Mouse (Mus musculus) spleen, adult 18-20 months (tissue): ENCODE measurements around the gene Sdf2.

ENCODE experiments used
- DNase-seq, 2 experiments: peaks; one replicate each; pipeline ENCODE4 v3.0.0; 2022; ENCODE audit warnings: mixed read lengths in 2 of 2

Sdf2 gene

DNA sequence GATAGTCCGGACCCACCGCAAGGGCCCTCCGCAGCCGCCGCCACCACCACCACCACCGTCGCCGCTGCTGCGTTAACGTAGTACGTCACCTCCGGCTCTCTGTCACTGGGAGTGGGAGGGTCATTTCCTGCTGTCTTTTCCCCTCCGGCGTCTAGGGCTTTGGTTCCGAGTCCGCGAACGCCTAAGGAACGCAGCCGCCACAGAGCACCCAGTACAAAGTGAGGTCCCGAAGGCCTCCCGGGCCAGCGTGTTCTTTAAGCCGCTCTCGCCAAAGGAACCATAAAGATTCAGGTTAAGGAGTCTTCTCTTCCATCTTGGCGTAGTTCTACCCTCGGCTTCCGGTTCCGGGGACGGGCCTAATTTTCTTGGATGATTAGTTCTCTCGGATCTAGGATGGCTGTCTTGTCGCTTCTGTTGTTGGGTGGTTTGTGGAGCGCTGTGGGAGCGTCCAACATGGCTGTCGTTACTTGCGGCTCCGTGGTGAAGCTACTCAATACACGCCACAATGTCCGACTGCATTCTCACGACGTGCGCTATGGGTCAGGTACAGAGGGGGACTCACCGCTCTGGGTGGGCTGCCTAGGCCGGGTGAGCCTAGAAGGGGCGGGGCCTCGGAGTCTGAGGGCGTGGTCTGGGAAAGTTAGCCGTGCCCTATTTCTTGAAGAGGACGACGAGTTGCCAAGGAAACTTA lies at the start of gene Sdf2, which contains the start of gene Supt6:
Gene Sdf2 (plus strand): TSS at position 120 of the 691 bp plus-strand sequence.
Gene Supt6 (minus strand): TSS at position 361 of the 691 bp plus-strand sequence.
- DNase-seq, result peak; percentile 71 to 83

DNA sequence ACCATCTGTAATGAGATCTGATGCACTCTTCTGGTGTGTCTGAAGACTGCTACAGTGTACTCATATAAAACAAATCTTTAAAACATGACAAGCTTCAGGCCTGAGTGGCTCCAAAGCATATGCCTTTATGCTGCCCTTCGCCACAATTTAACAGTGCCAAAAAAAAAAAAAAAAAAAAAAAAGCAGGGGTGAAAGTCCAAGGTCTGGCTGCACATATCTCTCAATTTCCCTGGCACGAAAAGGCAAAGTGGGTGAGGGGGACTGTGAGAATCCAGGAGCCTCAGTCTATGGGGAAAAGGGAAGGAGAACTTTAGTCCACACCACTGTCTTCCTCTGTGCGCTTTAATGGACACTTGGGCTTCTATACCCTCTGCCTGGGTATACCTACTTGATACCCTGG lies 43.2 kb upstream of the Sdf2 start:
- no peak for DNase-seq

DNA sequence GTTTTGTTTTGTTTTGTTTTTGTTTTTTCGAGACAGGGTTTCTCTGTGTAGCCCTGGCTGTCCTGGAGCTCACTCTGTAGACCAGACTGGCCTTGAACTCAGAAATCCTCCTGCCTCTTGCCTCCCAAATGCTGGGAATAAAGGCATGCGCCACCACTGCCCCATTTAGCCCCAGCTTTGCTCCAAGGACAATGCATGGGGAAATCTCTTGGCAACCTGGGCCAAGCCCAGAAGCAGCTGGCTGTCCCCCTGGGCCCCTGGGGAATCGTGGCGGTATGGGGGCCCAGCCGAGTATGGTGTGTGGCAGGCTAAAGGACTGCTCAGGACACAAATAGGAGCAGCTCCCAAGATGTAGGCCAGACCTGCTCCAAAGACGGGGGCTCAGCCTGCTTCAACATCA lies 41.3 kb upstream of the Sdf2 start:
- DNase-seq, result no peak

DNA sequence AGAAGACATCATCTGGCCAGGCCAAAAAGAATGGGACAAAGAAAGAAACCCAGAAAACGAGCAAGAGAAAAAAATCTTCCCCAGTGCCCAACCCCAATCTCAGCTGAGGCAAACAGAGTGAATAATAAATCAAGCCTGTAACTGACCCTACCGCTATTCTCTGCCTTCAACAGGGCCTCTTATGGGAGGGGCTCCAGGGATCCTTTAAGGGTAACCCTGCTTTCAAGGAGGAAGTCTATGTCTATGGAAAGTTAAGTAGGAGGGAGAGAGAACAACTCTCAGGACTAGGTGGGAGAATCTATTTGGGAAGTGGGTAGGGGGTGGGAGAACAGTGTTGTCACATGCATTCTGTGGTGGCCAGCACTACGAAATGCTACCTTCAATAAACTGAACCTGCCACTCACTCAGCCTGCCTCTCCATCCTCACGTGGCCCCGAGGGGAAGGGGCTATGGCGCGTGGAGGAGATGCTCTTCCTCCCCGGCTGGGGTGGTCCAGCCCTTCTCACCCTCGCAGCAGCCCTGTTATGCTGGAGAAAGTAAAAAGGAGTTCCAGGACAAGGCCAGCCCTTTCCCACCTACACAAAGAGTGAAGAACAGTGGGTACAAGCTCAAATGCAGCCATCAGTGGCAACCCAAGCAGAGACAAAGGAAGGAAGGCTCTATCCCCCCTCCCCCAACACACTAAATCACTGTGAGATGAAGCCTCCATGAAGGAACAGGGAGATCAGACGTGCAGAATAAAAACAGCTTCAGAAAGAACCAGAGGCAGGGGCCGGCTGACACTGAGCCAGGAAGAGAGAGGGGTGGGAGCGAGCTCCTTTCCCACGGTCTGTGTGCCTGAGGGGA lies 40.0 kb upstream of the Sdf2 start:
- DNase-seq, result no peak

DNA sequence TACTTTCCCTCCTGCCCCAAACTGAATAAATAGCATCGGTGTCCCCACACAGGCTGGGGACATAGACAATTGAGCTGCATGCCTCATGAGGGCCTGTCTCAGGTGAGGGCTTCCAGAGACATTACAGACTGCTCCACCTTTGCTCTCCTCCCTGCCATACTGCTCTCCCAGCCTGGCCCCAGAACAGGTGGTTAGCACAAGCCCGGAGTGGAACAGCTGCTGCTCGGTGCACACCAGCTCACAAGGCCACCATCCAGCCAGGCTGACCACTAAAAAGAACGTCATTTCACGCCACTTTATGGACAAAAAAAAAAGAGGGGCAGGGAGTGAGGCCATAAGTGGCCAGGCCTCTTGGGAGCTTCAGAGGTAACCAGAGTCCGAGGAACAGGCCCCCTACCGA lies 38.4 kb upstream of the Sdf2 start:
- no peak for DNase-seq

DNA sequence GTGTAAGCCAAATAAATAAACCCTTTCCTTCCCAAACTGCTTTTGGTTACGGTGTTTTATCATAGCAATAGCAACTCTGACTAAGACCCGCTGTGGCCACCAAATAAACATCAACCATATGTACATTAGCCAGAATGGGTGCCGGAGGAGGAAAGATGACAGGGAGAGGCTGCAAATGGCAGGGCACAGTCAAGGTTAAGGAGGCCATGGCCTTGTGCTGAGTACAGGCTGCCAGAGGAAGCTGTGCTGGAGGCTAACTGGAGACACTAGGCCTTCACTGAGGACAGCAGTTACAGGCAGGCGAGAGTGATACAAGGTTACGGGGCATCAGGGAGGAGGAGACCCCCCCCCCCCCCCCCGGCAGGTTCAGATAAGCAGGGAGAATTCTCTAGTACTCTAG lies 35.7 kb upstream of the Sdf2 start:
- DNase-seq, result no peak

DNA sequence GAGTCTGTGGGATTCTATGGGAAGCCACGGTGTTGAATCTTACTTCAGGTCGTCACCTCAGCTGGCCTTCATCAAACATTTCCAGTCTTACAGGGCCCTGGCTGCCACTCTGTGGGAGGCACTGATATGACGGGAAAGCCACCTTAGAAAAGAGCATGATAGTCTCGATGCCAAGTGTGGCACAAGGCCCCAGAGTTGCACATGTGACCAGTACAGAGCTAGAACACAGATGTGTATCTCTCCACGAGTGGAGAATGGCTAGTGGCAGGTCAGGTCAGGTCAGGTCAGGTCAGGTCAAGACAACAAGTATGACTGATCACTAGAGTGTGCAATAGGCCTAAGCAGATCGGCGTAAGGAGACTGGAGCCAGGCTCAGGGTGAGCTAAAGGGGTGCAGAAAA lies 34.9 kb upstream of the Sdf2 start:
- DNase-seq, result no peak

DNA sequence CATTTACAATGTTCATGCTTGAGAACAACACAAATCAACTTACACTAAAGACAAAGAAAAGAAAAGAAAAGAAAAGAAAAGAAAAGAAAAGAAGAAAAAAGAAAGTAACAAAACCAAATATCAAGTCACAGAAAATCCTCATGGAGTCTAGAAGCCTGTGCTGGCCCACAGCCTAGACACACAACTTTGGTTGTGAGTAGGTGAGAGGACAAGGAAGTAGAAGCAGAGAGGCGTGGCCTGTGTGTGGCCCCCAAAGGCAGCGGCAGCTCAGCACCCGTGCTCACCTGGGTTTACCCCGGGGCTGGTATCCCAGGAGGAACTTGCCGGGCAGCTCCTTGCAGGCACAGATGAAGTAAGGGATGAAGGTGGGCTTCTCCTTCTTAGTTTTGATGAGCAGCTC lies 34.0 kb upstream of the Sdf2 start:
- no peak for DNase-seq

DNA sequence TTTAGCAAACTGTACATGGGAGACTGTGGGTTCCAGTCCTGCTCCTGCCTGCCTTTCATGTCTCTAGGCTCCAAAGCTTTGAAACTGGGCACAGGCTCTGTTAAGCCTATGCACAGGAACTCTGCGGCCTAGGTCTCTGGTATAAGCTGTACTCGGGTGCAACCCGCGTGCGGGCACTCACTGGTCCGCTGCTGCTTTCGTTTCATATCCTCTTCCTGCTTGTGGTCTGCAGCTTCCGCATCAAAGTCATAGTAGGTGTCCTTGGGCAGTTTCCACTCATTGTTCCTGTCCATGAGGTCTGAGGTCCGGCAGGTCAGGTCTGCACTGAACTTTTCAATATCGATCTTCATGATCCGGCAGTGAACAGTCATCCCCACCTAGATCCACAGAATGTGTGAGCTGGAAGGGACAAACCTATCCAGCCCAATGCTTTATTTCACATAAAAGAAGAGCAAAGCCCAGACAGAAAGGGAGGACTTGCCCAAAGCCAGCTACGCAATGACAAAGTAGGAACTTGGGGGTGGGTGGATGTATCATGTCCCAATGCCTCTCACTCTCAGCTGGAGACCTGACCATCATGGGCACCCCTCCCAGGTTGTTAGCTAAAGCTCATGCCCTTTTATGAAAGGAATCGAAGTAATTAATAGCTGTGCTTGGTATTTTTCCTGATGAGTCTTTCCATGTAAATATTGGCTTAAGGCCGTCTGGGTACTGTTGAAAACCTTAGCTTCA lies 32.3 kb upstream of the Sdf2 start:
- DNase-seq, result peak; percentile 52 to 54

DNA sequence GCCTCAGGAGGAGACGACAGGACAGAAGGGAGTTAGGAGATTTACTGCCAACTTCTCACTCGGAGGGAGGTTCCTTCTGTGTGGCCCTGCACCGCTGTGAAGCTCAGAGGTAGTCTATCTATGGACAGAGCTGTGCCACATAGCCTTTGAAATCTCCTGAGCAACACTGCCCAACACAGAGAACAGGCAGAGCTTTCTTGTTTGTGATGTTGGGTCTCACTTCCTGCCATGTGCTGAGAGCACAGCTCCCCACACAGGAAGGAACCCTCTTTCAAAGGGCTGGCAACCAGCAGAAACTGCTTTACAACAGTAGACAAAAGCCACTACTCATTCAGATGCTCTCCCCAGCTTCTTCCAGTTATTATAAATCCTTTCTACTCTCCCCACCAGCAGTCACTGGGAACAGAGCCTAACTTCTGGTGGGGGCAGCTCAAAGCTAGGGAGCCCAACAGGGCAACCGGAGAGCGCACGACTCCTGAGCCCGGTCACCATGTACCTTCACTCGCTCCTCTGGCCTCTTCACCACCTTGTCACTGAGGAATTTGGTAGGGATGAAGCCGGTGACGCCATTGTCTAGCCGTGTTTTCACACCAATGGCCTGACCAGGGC lies 29.7 kb upstream of the Sdf2 start:
- DNase-seq, result no peak

DNA sequence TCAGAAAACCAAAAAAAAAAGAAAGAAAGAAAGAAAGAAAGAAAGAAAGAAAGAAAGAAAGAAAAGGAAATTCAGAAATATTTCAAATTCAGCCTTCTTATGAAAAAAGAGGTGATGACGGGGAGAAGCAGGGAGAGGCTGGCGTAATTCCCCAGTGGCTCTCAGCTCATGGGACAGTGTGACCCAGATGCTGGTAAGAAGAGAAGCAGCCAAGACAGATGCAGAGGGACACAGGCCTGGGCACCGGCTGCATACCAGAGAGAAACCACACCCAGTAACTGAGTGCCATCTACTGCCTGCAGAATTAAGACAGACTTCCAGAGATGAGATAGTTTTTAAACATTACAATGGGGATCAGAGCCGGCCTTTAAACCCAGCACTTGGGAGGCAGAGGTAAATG lies 22.0 kb upstream of the Sdf2 start:
- no peak for DNase-seq

DNA sequence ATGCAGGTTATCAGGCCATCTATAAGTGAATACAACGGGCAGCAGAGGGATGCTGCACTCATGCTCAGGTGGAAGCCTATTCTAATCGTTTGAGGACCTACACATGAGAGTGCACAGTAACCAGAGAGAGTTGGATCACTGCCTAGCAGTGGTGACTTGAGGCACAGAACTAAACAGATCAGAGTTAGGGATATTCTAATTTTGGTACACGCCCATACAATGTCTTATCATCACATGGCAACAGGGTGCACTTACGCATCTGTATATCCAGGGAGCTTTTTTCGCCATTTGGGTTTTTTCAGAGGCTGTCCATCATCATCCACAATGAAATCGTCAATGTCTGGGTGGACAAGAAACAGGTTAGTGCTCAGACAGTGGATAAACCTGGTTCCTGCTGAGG lies 14.0 kb upstream of the Sdf2 start:
- no peak for DNase-seq

DNA sequence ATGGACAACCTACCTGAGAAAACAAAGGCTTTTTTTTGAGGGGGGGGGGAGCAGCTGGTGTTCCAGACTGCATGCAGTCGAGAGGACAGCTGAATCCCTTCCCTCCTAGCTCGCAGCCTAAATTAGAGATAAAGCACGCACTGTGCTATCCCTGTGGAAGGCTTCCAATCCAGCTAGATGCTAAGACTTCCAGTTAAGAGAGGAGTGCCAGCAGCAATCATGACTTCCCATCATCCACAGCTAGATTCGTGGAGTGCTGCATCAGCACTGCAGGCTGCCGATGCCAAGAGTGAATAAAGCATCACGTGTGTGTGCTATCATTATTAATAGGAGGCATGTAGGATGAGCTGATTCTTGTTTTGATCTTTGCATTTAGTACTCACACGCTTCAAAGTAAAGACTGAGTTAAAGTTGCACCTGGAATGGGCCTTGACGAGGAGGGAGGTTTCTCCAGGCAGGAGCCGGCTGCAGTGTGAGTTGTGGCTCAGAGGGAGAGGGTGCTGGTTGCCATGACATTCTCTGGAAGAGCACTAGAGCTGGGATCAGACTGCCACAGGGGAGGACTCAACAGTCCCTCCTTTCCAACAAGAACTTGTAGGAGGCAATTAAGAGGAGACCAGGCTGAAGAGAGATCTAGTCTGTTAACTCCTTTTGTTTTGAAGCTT lies 5.2 kb upstream of the Sdf2 start:
- DNase-seq, result no peak

DNA sequence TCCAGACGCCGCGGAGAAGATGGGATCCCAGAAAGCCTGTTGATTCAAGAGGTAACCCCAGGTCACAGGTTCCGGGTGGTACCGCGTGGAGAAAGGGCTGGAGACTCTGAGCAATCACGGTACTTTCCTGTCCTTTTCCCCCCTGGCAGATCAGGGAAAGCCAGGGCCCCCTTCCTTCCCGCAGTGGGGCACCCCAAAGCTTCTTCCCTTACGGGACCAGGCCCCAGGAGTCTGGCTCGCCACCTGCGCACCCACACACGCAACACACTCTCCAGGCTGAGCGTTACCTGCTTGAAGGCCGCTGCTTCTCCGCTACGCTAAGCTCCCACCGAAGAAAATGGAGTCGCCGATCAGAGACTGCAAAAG lies 302 bp upstream of the Sdf2 start:
- DNase-seq, result no peak

DNA sequence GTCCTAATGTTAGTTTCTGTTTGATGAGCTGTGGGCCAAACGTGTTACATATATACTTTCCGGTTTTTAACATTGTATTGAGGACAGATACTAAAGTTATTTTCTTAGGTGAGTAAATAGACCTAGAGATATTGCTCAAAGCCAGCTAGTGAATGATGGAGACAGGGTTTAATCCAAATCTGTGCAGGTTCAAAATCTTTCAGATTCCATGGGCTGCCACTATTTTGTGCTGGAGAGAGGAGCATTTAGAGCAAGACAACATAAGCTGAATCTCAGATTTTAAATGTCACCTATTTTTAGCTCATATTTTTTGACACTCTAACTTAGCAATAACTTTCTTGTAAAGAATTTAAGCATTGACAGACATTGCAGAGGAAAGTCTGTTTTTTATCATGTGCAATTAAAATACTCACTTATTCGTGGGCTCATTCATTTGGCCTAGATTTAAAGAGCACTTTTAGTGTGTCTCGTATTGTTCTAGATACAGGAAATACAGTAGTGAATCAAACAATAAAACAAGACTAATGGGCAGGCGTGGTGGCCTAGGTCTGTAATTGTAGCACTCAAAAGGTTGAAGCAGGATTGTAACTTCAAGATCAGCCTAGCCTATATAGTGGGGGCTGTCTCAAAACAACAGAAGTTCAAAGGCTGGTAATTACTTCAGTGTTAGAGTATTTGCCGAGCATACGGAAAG lies 919 bp downstream of the Sdf2 start:
- no peak for DNase-seq

DNA sequence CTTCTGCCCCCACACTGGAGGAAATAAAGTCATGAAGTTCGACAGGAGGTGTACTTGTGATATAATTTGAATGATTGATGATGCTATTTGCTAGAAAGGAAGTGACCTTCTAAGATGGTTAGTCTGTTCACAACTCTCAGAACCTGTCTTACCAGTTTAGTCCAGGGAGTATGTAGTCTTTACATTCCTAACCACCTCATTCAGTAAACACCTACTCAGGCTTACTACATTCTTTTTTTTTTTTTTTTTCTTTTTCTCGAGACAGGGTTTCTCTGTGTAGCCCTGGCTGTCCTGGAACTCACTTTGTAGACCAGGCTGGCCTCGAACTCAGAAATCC lies 1.4 kb downstream of the Sdf2 start:
- DNase-seq, result no peak

DNA sequence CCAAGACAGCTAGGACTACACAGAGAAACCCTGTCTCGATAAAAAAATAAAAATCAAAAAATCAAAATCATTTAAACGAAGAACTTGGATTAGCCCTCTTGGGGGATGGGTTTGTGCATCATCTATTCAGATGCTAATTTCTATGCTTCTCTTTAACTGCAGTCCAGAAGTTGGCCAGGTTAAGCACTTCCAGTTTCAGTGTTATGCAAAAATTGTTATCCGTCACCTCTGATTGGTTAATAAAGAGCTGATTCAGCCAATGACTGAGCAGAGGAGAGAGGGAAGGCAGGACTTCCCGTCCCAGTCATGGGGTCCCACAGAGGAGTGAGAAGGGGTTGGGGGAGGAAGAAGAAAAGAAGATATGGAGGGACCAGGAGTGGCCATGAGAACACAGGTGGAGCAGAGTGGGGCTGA lies 2.2 kb downstream of the Sdf2 start:
- no peak for DNase-seq

DNA sequence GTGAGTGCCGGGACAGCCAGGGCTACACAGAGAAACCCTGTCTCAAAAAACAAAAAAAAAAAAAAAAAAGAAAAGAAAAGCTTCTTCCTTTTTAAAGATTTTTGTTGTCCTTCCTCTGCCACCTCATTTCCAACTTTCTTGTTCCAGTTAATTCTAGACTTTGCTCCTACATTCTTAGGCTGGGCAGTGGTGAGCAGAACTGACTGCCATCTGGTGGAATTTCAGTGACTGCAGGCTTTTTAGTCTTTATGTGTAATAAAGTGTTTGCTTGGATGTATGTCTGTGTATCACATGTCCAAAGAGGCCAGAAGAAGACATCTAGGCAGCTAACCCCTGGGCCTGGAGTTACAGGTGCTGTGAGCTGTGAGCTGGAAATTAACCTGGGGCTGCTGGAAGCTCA lies 11.1 kb downstream of the Sdf2 start:
- no peak for DNase-seq

DNA sequence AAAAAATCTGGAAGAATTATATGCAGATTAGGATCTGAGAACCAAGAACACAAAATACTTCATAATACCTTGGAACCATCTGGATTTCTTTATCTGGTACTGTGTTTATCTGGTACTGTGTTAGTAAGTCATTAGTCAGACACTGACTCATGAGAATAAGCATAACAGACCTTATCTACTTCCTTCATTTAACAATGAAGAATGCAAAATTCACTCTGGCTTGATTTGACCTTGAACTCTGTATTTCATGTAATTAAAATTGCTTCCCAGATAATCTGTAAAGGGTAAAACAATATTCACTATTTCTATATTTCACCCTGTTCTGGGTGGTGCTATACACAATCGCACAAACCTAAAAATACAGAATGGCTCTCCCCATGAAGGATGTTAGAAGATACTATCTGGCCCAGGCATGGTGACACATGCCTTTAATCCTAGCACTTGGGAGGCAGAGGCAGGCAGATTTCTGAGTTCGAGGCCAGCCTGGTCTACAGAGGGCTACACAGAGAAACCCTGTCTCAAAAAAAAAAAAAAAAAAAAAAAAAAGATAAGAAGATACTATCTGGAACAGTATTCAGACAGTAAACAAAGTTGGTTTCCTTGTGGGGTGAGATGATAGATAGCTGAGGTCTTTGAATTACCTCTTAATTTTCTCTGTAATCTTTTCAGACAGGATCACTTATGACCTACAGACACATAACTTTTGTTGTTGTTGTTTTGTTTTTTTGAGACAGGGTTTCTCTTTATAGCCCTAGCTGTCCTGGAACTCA lies 15.1 kb downstream of the Sdf2 start:
- DNase-seq, result no peak

DNA sequence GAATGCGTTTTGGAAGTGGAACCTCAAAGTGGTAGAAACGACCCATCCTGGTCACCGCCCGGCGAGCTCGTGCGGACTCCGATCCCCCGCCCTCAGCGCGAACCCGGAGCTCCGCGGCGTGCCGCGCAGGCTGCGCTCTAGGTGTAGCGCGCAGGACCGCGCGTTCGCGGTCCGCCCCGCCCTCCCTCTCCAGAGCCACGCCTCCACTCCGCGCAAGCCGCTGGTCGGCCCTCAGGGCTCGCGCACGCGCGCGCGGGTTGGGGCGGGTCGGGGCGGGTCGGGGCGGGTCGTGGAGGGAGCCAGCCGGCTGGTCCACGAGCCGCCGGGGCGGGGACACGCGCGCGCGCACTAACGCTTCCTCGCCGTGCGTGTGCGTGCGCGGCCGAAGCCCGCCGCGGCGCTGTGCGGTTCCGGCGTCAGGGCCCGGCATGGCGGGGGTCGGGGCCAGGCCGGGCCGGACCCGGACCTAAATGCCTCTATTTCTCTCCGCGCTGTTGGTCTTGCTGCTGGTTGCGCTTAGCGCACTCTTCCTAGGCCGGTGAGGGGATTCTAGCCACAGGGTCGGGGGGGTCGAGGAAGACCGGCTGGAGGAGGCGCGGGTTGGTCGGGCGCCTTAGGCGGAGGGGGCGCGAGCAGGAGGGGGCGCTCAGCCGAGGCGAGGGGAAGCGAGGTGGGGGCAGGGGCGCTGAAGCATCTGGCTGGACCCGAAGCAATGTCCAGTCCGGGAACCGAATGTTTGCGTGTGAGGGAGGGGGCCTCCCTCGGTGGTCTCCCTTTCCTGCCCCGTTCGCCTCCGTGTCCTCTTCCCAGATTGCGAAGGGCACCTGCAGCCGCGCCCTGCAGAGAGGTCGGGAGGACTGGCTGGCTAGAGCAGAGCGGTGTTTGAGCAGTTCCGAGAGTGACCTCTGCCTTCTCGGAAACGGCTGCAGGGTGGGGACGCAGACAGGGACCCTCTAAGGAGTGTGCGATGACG lies 16.1 kb downstream of the Sdf2 start, which contains the start of gene 2610507B11Rik:
Gene 2610507B11Rik (plus strand): TSS at position 373 of the 973 bp plus-strand sequence.
- peak; percentile 90 to 94 for DNase-seq
